Mouse (Mus musculus): ENCODE measurements at regions not wholly inside any gene's neighbourhood (a gene's known extent, or its start where the extent isn't known, plus 50 kb on each side); places are given as distances from the start of the nearest gene placed in this dataset.

DNA sequence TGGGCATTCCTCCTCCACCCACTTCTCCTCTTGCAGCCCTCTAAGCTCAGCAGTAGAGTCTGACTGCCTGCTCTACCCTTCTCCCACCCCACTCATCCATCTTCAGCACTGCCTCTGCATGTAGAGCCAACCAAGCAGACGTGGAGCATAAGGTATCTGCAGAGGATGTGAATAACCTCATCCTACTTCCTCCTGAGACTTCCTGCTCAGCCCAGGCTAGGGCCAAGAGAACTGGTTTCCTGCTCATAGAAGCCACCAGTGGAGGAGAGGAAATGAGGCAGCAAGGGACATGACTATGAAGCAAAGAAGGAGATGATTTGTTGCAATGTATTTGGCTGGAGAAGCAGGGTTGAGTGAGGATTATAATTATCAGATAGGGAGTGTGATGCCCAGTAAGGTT lies 84.7 kb upstream of the Pappa2 start:
- TF ChIP-seq POLR2A (IDR thresholded peaks at IDR 0.05; ENCODE audit: borderline replicate concordance, low read depth, low read length) (no peak), CTCF (IDR thresholded peaks at IDR 0.05; ENCODE audit: low read depth, low read length) (no peak)

All from bone marrow macrophage, adult 2 months (primary cell).